Mouse (Mus musculus): ENCODE results near the gene Tjp3.

- no peak for TF ChIP-seq FLI1 (IDR thresholded peaks at IDR 0.05; ENCODE audit: low read length)
- TF ChIP-seq GATA1 (IDR thresholded peaks at IDR 0.05; ENCODE audit: borderline replicate concordance, low read length) = no peak
These were observed 22.6 kb downstream of the Tjp3 start for GRCm38 (mm10) chr10:81268643-81269412.

Measured in megakaryocyte, embryonic 14.5 days (primary cell).